Mouse (Mus musculus) monocyte, adult 5-6 weeks (primary cell): ENCODE results near the gene Psg16. TPM values are rescaled to one million over a fixed set of nuclear protein-coding genes. Genes with fewer than 3 reads are reported as not detected.

Experiments
- ATAC-seq: fragments of 153-309, 156-312 bp; replicated peaks from 2 replicates; pipeline ENCODE4 v1.8.0; 2017; ENCODE audit warnings: mild to moderate bottlenecking; ENCODE audit not compliant: low TSS enrichment, insufficient number of reproducible peaks, severe bottlenecking, poor library complexity, low FRiP score
- total RNA-seq: library from RNA; stranded (forward); fragments of 200-1000, 200-491, 200-594 nt; gene quantifications from 3 replicates; pipeline ENCODE4 v1.2.3, GENCODE M21; 2017

The Psg16 gene
- total RNA-seq = 0.19 to 0.64 TPM (median 0.29 TPM) in 3 replicates

DNA sequence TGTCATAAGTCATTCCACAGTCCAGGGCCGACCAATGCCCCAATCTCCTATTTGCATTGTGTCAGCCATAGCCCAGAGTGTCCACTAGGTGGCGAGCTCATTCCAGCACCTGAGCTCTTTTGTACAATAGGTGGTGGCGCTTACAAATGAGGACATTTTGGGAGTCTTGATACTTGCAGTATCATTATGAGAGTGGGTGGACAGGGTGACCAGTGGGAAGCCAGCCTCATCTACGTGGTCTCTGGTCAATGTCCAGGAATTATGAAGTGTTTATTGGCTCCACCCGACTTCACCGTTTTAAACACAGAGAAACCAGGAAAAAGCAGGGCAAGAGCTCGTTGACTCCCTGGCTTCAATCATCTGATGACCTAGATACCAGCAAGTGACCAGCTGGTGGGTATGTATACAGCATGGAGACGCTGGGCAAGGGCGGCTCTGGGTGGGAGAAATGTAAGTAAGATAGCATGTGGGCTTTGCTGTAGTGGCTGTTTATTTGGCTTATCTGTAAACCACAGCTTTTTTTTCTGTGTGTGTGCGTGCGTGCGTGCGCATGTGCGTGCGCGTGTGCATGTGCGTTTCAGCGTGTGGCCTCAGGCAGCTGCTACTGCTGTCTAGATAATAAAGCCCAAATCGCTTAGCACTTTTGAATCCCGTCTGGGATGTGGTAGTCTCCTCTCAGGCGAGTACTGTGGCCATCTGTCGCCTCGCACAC lies at the start of gene Psg16:
Gene Psg16 (plus strand): TSS at position 137 of the 712 bp plus-strand sequence.
- peak; percentile 66; the same call in 1 of the 2 replicates for ATAC-seq

DNA sequence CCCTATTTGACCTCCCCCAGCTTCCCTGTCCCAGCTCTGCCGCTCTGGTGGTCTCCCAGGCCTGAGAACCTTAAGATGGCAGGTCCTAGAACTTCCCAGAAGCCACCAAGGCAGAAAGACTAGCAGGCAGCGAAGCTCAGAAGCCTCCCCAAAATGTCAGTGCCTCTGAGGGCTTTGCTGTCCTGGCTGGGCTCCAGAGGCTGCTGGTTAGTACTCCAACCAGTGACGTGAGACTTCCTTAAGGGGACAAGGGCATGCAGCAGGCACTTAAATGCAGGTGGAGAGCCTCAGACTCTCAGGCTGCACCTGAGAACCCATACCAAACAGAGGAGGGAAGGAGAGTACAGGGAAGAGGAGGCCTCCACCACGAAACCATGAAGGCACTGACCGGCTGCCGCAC lies 49.7 kb upstream of the Psg16 start:
- ATAC-seq = no peak

DNA sequence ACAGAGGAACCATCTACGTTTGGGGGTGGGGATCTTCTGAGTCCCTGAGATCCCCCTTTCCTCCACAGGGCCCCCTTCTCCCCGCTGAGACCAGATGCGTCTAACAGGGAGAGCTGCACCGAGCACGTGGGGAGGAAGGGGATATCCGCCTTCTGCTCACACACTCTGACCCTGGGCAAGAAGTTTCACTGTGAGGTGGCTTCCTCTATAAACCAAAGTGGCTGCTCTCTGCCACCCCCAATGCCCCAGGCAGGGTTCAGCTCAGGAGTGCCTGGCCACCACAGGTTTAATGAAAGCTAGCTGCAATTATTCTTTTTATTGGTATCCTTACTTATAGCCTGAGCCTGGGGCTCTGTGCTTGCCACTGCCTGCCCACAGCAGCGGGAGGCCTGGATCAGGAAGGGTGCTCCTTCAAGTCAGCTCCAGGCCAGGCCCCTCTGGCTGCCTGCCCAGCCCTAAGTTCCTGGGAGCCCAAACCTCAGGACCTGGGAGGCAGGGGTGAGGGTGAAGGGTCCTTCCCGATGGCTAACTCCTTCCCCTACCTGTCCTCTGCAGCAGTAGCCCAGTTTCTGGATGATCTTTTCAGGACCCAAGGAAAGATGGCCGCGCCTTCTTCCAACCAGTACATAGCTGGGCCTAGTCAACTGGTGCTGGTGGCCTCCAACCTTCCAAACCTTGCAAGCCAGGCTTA lies 48.9 kb upstream of the Psg16 start:
- ATAC-seq = no peak

DNA sequence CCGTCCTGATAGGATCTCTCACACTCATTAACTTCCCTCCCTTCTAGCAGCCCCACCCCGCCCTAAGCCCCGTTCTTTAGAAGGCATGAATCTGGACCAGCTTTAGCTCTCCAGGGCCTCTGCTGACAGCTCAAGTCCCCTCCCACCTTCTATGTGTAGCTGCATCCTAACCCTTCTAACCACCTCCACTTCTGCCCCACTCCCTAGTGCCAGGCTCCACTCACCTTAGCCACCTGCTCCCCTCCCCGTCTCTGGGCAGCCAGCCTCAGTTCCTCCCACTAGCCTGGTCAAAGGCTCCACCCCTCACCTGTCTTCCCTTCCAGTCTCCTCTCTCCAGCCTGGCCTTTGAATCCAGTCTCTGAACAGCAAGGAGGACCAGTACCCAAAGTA lies 48.3 kb upstream of the Psg16 start:
- ATAC-seq = no peak

DNA sequence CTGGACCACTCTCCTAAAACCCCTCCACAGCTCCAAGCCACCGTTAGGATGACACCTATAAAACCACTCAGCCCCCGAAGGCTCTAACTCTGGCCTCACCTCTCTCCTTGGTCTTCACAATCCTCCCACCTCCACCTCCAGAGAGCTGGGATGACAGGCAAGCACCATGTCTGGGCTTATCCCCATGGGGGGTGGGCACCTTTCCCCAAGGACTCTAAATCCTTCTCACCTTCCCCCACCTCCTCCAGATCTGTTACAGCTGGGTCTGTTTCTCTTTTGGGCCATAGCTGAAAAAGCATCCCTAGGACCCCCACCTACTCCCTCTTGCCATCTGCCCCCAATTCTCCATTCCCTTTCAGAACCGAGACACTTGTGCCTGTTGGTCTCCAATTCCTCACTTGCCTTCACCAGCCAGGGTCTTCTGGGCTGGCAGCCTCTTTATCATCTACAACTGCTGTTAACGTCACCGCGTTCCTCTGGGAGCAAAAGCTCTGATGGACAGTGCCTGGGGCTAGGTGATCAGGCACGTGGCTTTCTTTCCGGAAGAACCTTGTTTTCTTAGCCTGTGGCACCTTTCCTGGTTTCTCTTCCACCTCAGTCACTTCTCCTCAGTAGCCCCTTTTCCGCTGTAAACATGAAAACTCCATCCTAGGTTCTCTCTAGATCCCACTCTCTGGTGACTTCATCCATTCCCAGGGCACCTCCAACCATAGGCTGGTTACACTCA lies 47.8 kb upstream of the Psg16 start:
- no peak for ATAC-seq

DNA sequence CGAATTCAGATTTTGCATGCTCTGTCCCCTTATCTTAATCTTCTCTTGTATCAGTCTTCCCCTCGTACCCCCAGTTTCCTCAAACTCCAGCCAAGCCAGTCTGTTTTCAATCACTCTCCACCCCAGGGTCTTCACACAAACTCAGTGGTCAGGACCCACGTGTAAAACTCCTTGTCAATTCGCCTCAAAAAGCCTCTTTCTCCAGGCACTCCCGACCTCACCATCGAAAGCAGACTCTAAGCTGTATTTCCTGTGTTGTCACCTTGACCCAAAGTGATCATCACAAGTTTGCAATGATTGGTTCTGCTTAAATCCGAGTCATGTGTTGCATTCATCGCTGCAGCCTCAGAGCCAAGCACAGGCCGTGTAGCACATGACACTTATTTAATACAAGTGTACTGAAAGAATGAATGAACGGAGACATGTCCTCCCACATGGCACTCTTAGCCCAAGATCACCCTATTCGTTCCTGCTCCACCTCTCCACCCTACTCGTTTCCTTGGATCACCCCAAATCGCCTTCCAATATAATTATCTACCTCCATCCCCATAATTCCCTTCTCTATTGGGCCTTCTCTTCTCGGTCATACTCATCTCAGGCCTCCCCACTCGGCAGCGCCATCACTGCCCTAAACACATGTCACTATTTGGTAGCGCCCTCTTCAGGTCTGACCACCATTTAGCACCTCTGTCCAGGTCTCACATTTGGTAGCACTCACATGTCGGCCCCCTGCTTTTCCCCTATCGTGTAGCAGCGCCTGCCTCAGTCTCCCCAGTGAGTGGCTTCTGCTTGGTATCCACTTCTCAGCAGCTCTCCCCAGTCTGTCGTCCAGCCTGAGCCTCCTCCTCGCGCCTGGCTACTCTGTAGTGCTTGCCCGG lies 46.9 kb upstream of the Psg16 start:
- ATAC-seq = peak; percentile 23; the same call in 1 of the 2 replicates

DNA sequence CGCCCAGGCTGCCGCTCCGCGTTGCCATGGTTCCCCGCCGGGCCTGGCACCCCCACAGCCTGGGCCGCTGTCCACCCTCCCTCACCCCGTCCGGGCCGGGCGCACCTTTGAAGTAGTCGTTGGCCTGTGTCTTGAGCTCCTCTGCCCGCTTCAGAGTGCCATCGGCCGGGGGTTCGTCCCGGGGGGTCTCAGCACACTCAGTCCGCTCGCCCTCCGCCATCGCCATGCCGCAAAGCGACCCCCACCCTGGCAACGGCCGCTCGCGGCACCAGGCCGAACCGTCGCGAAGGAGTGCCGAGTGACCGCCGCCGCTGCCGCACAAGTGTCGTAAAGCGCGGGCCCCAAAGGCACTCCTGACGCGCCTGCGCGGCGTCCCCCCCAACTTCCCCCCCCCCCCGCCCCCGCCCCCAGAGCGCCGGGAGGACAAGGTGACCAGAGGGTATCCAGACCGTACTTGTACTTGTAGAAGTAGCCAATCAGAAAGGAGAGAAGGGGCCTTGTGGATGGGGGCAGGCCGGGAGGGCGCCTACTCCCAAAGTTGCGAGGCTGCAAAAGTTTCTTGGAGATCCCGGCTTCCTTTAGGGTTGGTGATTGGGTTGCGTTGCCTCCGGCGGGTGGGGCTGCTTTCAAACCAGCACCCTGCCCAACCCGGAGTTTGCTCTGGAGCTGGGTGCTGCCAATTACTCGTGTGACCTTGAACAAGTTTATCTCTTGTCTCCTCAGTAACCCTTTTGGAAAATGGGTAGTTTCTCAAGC lies 46.1 kb upstream of the Psg16 start, which contains the start of gene Ppp5c:
Gene Ppp5c (minus strand): TSS at position 337 of the 756 bp plus-strand sequence.
- no peak; the same call in none of the 2 replicates for ATAC-seq

DNA sequence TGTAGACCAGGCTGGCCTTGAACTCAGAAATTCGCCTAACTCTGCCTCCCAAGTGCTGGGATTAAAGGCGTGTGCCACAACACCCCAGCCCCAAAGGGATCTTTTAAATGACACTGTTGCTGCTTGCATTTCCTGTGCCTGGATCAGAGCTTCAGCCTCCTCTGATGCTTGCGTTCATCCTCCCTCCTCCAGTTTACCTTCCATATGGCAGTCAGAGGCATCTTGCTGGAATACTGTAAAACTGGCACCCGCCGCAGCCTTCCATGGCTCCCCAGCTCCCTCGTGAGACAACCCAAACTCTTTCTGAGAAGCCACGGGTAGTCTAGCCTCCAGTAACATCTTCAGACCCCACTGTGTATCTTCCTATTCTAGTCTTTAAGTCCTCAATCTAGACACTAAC lies 44.9 kb upstream of the Psg16 start:
- ATAC-seq = no peak

DNA sequence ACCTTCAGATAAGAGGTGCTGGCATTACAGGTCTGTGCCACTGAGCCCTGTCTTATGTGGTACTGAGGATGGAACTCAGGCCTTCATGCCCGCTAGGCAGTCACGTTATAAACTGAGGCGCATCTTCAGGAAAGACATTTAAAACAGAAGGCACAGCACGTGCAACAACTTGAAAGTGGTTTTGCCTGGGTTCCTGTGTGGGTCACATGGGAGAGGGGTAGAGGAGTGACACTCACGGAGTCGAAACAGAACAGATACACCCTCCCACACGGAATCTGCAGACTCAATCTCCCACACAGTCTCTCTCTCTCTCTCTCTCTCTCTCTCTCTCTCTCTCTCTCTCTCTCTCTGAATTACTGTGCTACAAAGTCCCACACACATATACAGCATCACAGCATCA lies 43.6 kb upstream of the Psg16 start:
- no peak for ATAC-seq

DNA sequence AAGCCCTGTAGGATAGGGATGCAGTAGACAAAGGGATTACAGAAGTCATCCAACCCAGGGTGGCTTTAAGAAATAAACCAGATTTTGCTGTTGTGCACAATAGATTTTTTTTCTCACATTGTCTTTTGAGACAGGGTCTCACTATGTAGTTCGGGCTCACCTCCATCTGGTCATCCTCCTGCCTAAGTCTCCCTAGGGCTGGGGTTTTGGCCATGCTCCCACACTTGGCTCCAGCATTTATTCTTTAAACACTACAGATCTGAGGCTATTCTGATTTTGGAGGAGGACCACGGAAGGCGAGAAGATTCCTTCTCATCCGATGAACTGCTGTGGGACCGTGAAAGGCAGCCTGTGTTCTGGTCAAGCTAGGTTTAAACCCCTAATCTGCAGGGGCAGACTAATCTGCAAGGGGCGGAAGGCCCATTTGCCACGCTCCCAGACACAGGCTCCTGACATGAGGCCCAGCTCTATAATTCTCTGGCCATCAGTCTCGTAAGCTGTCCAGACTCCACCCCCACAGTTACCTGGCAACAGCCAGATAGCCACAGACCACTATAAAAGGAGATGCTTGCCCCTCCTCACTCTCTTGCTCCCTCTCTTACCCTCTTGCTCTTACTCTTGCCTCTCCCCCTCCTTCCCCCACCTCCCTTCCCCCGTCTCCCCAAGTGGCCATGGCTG lies 35.7 kb upstream of the Psg16 start:
- ATAC-seq = no peak

DNA sequence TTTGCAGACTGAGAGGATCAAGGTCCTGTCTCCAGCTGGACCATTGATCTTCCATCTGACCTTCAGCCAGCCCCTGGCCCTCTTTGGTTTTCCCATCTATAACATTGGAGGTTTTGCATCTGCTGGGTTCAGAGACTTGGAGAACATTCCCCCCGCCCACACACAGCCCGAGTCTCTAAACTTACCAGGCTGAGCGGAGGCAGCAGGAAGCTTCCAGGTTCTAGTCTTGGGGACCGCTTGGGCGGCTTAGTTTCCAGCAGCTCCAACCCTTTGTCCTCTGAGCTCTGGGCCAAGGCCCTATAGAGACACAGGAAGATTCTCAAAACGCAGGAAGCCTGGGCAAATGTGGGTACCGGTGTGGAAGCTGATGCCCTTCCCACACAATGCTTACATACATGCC lies 34.5 kb upstream of the Psg16 start:
- no peak for ATAC-seq

DNA sequence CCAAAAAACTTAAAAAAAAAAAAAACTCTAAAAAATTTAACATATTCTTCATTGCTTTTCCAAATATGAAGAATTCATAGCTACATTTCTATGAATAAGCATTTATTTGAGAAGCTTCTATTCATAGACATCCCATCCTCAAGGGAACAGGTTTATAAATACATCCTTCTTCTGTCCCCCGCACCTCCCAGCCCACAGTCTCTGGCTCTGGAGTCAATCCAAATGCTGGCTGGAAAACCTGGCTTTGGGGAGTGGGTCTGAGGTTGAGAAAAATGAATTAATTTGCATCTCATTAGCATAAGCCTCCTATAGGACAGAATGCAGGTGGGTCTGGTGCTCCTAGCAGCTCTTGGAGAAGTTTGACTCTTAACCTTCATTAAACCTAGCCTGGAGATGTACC lies 28.1 kb upstream of the Psg16 start:
- ATAC-seq = no peak

DNA sequence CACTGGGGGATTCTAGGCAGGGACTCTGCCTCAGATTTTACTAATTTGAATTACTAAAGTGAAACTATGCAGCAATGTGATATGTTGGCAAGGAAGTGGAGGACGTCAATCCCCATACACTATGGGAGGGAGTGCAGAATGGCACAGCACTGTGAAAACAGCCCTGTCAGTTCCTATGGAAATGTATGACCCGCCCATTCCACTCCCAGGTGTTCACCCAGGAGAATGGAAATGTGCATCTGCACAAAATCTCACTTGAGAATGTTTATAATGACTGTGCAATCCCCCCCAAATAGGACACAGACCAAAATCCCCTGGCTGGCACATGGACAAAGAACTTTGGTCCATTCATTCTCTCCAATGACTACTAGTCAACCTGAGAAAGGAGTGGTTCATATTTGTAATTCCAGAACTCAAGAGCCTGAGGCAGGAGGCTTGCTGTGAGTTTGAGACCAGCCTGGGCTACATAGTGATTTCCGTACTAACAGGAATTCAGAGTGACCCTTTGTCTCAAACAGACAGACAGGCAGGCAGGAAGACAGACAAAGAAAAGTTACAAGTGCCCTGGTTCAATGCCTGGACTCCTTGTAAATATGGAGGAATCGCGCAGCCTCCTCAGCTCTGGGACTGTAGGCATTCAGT lies 26.7 kb upstream of the Psg16 start:
- ATAC-seq = no peak

DNA sequence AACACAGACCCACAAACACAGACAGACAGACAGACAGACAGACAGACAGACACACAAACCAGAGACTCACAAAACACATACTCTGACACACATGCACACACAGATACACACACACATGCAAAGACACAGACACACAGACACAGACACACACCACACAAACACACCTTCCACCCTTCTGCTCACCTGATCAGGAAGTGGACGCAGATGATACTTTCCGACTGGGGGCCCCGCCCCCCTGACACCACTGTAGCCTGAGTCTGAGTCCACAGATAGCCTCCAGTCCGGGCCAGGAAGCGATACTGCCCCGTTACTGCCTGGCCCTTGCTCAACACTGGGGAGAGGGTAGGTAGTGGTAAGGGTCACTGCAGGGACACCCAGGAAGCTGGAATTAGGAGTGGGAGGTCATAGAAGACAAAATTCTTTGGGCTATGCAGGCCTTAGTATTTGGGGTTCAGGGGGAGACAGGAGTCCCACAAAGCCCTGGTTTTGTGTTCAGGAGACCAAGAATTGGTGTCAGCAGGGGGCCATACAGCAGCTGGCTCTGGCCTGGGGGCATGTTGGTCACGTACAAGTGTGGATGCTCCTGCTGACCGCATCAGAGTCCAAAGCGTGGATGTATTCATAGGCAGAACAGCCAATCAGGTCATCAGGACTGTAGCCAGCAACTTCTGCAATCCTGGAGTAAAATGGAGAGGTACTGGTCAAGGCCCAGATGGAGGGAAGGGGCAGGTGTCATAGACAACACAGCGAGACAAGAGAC lies 25.2 kb upstream of the Psg16 start:
- ATAC-seq = no peak

DNA sequence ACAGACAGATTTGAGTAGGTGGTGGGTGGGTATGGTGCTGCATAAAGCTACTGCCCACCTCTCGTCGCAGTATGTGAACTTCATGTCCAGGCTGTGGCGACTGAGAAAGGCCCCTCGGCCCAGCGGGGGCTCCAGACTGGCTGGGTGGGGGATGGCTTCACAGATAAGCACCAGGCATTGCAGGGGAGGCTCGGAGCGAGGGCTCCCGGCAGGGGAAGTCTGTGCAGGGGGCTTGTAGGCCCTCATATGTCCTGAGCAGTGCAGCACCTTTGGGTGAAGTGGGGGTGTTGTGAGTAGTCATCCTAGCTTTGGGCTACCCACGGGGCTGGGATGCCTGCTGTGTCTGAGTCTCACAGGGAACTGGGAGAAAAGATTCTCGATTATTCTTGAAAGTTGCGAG lies 23.3 kb upstream of the Psg16 start:
- no peak for ATAC-seq

DNA sequence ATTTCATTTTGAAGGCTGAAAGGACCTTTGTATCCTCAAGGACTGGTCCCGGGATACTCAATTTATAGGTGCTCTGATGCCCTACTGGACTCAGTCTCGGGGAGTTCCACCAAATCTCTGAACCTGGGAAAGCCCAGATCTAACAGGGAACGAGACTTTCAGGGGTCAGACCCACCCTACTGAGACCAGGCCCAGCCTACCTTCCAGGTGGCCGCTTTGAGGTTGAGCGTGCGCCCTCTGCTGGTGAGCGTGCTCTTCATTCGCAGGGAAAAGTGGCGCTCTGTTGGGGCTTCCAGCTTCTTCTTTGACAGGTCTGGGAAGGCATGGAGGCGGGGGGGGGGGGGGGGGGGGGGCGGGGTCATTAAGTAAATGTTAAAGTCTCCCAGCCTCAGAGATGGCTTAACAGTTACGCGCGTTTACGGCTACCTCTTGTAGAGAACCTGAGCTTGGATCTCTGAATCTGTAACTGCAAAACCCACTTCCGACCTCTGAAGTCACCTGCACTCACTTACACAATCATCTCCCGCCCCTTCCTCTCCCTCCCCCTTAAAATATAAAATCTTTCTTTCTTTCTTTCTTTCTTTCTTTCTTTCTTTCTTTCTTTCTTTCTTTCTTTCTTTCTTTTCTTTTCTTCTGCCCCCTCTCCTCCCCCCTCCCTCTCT lies 22.8 kb upstream of the Psg16 start:
- no peak for ATAC-seq
